Mouse (Mus musculus) testis, adult 2 months (tissue): Measurements from ENCODE around the gene Dock8.

Source experiments
- CTCF ChIP-seq: fragments of 200-500 bp; IDR thresholded peaks from 2 replicates; pipeline ENCODE4 v1.5.1; 2012; ENCODE audit warnings: low read depth, mild to moderate bottlenecking, inconsistent platforms, low read length, moderate library complexity; ENCODE audit not compliant: control insufficient read depth, insufficient read depth, insufficient replicate concordance
- POLR2A ChIP-seq: fragments of 200-500 bp; IDR thresholded peaks from 2 replicates; pipeline ENCODE4 v1.6.1; 2012; ENCODE audit warnings: low read depth, mild to moderate bottlenecking, inconsistent platforms, low read length, moderate library complexity; ENCODE audit not compliant: control insufficient read depth

- TF ChIP-seq POLR2A = no peak
- TF ChIP-seq CTCF = no peak
Measured at GRCm38 (mm10) chr19:24990138-24990822, 9.1 kb upstream of the Dock8 start.
